ENCODE assay signal across 16 mouse cellular contexts in genomic region chr8:35300359-35300758, GRCm38 (mm10).
A peak's percentile ranks its signal among the peaks of the same experiment; 100 is the strongest.
DNase-seq lines count a peak whose midpoint lies in the region; ATAC-seq and TF ChIP-seq lines count a peak whose summit lies in the region.
"Had no signal": no experiment of that assay in that cellular context is flagged by ENCODE, and none has a peak within 500 bp of the region (broad histone marks: within the 10 kb centered on the region; RNA-seq: fewer than 3 reads in every experiment).

No protein-coding gene starts in this region.

- no peak overlapping the region for H3K9ac ChIP-seq in lung, embryonic 14.5 days
- no peak overlapping the region for H3K9ac ChIP-seq in limb, embryonic 13.5 days
- H3K9ac ChIP-seq: embryonic facial prominence, embryonic 13.5 days; hindbrain, embryonic 14.5 days had no signal

- no peak overlapping the region for H3K4me3 ChIP-seq in lung, embryonic 14.5 days (ENCODE audit: low read depth, low read length)
- H3K4me3 ChIP-seq in limb, embryonic 13.5 days, result no peak overlapping the region
- H3K4me3 ChIP-seq: embryonic facial prominence, embryonic 13.5 days; layer of hippocampus, adult 2 months had no signal

- no peaks in the 10 kb centered on the region for H3K36me3 ChIP-seq in lung, embryonic 14.5 days (ENCODE audit: insufficient read depth)
- H3K36me3 ChIP-seq in limb, embryonic 13.5 days, result no peaks in the 10 kb centered on the region
- H3K36me3 ChIP-seq: embryonic facial prominence, embryonic 13.5 days had no signal

- no peak for ATAC-seq in lung, embryonic 14.5 days (ENCODE audit: insufficient read depth)
- peak; percentile 19; the same call in 1 of the 2 replicates for ATAC-seq in limb, embryonic 13.5 days (ENCODE audit: low FRiP score, low read depth)
- ATAC-seq: intestine, postnatal 0 days had no signal

- H3K27me3 ChIP-seq in lung, embryonic 14.5 days (ENCODE audit: insufficient read depth, low read length), result no peaks in the 10 kb centered on the region
- no peaks in the 10 kb centered on the region for H3K27me3 ChIP-seq in limb, embryonic 13.5 days
- H3K27me3 ChIP-seq: CH12.LX; embryonic facial prominence, embryonic 13.5 days had no signal

- H3K4me2 ChIP-seq in lung, embryonic 14.5 days, result no peak overlapping the region
- no peak overlapping the region for H3K4me2 ChIP-seq in limb, embryonic 13.5 days (replicated peaks)
- H3K4me2 ChIP-seq: embryonic facial prominence, embryonic 13.5 days; hindbrain, embryonic 14.5 days had no signal

- 50% methylated on average over 3 of the region's 3 CpGs for WGBS in lung, embryonic 14.5 days
- 42% methylated on average over 3 of the region's 3 CpGs for WGBS in limb, embryonic 13.5 days

- intact Hi-C loops in heart, postnatal 14 days (cut with DNase I), result no loop called here

- peaks cover 5% of the 10 kb centered on the region; the same call in 1 of the 2 replicates for H3K9me3 ChIP-seq in lung, embryonic 14.5 days (ENCODE audit: low read depth, low read length)
- H3K9me3 ChIP-seq in limb, embryonic 13.5 days, result peaks cover 3% of the 10 kb centered on the region; the same call in 1 of the 2 replicates
- H3K9me3 ChIP-seq: embryonic facial prominence, embryonic 13.5 days had no signal

- H3K4me1 ChIP-seq in lung, embryonic 14.5 days (ENCODE audit: insufficient read depth), result no peaks in the 10 kb centered on the region
- H3K4me1 ChIP-seq in limb, embryonic 13.5 days, result peaks cover 12% of the 10 kb centered on the region

- peak; percentile 27 to 34 for DNase-seq in cerebellum, postnatal 10 days
- no peak for DNase-seq in cerebellum, postnatal 36 days
- DNase-seq in heart, adult 18-20 months, result peak; percentile 9 to 14
- no peak for DNase-seq in heart, postnatal 14 days
- peak; percentile 17 for DNase-seq in lung, embryonic 14.5 days
- DNase-seq in lung, postnatal 10 days, result no peak
- DNase-seq in spleen, postnatal 4 days (ENCODE audit: low spot score in 2 of 2), result no peak
- DNase-seq: gastrocnemius, postnatal 14 days; thymus, postnatal 4 days had no signal

- TF ChIP-seq CTCF in lung, embryonic 14.5 days (IDR thresholded peaks at IDR 0.05; ENCODE audit: low read depth), result no peak

- no peak overlapping the region for H3K27ac ChIP-seq in lung, embryonic 14.5 days (ENCODE audit: low read depth)
- no peak overlapping the region for H3K27ac ChIP-seq in limb, embryonic 13.5 days
- H3K27ac ChIP-seq: embryonic facial prominence, embryonic 13.5 days; hindbrain, embryonic 14.5 days; kidney, postnatal 0 days had no signal

Comparison
In these comparisons a context has a peak if more than half of its experiments do, and no peak if none do; other contexts are left out.
1. DNase-seq: peak in cerebellum, postnatal 10 days (2 of 2), heart, adult 18-20 months (2 of 2) and lung, embryonic 14.5 days (single experiment); none in cerebellum, postnatal 36 days (0 of 2), heart, postnatal 14 days (0 of 2), lung, postnatal 10 days (single experiment) and spleen, postnatal 4 days (0 of 2).